Mouse (Mus musculus): ENCODE data around the gene Treml1. TPM values are rescaled to one million over a fixed set of nuclear protein-coding genes. Genes with fewer than 3 reads are reported as not detected.

Treml1 gene
- total RNA-seq, 2 experiments from 2014 or later = 0.42 to 0.43 TPM

GRCm38 (mm10) chr17:48411241-48411640 is 51.5 kb downstream of the Treml1 start:
- Histone ChIP-seq H3K27ac (peak overlapping the region; percentile 92), H3K4me3 (peak overlapping the region; percentile 56)
- intact Hi-C loops (cut with DNase I) = loop anchor here (2.0 to 10.0 kb wide), 3 partner anchors 136 to 1484 kb away; no protein-coding TSS in a partner anchor
- no peak for TF ChIP-seq CTCF (IDR thresholded peaks at IDR 0.05)
- DNase-seq (ENCODE audit: extremely low spot score in 1 of 2, low spot score in 2 of 2) = no peak

- no peak for DNase-seq (ENCODE audit: extremely low spot score in 1 of 2, low spot score in 2 of 2)
- Histone ChIP-seq H3K27ac (no peak overlapping the region), H3K4me3 (no peak overlapping the region)
- TF ChIP-seq CTCF (IDR thresholded peaks at IDR 0.05) = no peak
- intact Hi-C loops (cut with DNase I) = loop anchor here (2.0 to 10.0 kb wide), 4 partner anchors 187 to 1479 kb away; no protein-coding TSS in a partner anchor
These were observed 56.3 kb downstream of the Treml1 start for GRCm38 (mm10) chr17:48416011-48416410.

Other genes starting within 250 kb of the Treml1 start
- gene 9830107B12Rik, start 213.6 kb upstream of the Treml1 start, total RNA-seq (2021) = not detected
- not detected for gene A530064D06Rik, start 192.6 kb upstream of the Treml1 start, total RNA-seq (2021)
- gene Trem1, start 127.1 kb upstream of the Treml1 start, total RNA-seq (2021) = not detected
- under 1 TPM; 0.36 to 0.72 TPM for gene Trem3, start 112.1 kb upstream of the Treml1 start, total RNA-seq (2021)
- gene Treml4, start 95.6 kb upstream of the Treml1 start, total RNA-seq (2021) = under 1 TPM in 1 of 2 experiments, not detected in 1; 0.34 TPM
- gene Treml2, start 60.4 kb upstream of the Treml1 start, total RNA-seq (2021) = under 1 TPM; 0.18 to 0.49 TPM
- gene B430306N03Rik, start 43.8 kb upstream of the Treml1 start, total RNA-seq (2021) = under 1 TPM in 1 of 2 experiments, not detected in 1; 0.48 TPM
- gene Trem2, start 13.5 kb upstream of the Treml1 start, total RNA-seq (2021) = 10 to 100 TPM in 1 of 2 experiments, 1 to 10 TPM in 1; 8.3 to 11.0 TPM
- 10 to 100 TPM; 24.3 to 24.9 TPM for gene Nfya, start 50.0 kb downstream of the Treml1 start, total RNA-seq (2021)
- 10 to 100 TPM; 10.0 to 10.4 TPM for gene Oard1, start 50.1 kb downstream of the Treml1 start, total RNA-seq (2021)
- gene Apobec2, start 73.0 kb downstream of the Treml1 start, total RNA-seq (2021) = not detected
- not detected for gene Tspo2, start 91.6 kb downstream of the Treml1 start, total RNA-seq (2021)
- gene Unc5cl, start 95.0 kb downstream of the Treml1 start, total RNA-seq (2021) = under 1 TPM in 1 of 2 experiments, not detected in 1; 0.30 TPM

Measured in left cerebral cortex, adult 2 months (tissue).